Mouse (Mus musculus) cerebellum, postnatal 36 days (tissue): ENCODE results near the gene Olfr1289.

Experiments
- DNase-seq, 2 experiments: peaks; one replicate each; pipeline ENCODE4 v3.0.0; 2021 to 2022; ENCODE audit warnings: mixed read lengths in 2 of 2

Olfr1289 gene

DNA sequence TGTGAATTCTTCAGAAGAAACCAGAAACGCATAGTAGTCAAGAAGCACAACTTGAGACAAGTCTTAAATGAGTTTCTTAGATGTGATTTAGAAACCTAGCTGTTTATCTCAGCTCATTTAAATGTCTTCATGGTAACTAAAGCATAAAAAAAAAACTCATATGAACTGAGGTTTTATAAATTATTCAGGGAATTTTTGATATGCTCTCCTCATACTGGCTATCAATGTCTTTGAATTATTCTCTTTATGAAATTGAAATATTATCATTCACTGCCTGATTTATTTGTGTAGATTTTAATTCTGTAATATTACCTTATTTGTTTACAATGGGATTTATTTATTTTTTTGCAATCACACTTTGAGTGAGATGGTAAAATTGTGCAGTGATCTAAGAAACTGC lies at the start of gene Olfr1289:
Olfr1289 (plus strand) TSS at position 301 of the 400 bp plus-strand sequence.
- no peak for DNase-seq

DNA sequence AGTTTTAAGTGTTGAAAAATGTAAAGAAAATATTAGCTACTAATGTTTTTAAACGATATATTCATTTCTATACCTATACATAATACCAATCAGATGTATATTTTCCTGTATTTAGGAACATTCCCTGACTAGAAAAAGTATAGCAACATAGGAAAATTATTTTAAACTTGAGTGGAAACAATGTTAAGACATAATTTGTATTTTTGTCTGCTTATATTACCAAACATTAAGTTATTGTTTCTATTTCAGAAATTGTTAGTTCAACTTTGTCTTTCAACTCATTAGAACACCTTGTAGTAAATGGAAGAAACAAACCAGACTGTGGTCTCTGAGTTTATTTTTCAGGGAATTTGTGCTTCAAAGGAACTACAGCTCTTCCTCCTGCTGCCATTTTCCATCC lies 31.8 kb upstream of the Olfr1289 start, which contains the start of gene Olfr1287:
Olfr1287 (plus strand) TSS at position 301 of the 400 bp plus-strand sequence.
- no peak for DNase-seq

DNA sequence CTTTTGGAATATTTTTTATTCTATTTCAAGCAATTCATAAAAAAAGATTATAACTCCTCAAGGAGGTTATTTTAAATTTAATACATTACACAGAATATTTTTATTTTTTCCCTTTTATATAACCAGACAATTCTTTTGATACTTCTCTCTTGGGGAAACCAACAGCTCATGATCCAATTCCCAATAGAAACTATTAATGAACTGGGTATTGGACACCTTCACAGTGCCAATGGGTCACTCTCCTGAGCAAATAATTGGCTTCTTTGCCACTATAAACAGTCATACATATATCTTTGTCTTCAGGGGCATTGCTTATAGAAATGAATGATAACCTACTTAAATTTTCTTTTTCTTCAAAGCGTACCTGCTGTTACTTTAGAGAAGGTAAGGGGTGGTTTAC lies 6.8 kb upstream of the Olfr1289 start, which contains the start of gene Olfr1288:
Olfr1288 (plus strand) TSS at position 301 of the 400 bp plus-strand sequence.
- DNase-seq: no peak

DNA sequence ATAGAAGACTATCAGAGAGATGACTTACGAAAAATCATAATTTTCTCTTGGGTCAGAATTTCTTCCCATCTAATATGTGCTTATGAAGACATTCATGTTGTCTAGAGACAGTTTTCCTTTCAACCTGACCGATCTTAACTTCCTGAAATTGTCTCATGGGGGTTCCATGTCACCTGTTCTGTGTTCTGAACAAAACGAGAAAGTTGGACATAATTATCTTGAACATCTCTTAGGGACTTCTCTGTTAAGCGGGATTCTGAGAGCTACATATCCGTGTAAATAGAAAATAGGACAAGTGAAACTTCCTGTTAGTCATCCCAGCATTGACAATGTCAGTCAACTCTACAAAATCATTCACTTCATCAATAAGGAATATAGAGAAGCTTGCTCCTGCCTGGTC lies 13.1 kb downstream of the Olfr1289 start, which contains the start of gene Olfr1290:
Olfr1290 (minus strand) TSS at position 101 of the 400 bp plus-strand sequence.
- DNase-seq: no peak

DNA sequence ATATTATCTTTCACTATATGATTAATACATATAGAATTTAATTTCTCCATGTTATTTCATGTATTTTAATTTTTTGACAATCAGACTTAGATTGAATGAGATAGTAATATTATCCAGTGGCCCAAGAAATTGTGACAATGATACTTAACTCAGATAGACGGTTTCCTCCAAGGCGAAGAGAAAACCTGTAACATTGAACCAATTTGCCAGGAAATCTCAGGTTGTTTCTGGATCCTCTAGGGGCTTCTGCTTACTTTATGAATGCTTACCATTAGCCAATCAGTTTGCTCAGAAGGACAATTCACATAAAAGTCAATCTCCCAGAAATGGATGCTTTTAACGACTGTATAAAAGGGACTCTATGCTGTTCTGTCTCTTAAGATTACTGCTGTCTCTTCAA lies 16.3 kb downstream of the Olfr1289 start, which contains the start of gene Olfr1291-ps1:
Olfr1291-ps1 (plus strand) TSS at position 301 of the 400 bp plus-strand sequence.
- DNase-seq: no peak

- no peak for DNase-seq
Observed at GRCm38 (mm10) chr2:111517451-111517850, 36.8 kb downstream of the Olfr1289 start.

- no peak for DNase-seq
Observed at GRCm38 (mm10) chr2:111524903-111525302, 44.3 kb downstream of the Olfr1289 start, which contains the start of gene Olfr1293-ps. Olfr1293-ps (plus strand) TSS chr2:111525203.
